Mouse (Mus musculus) lung, embryonic 16.5 days (tissue): ENCODE results near the gene C8g. TPM values are rescaled to one million over a fixed set of nuclear protein-coding genes. Genes with fewer than 3 reads are reported as not detected.
A peak's percentile ranks its signal among the peaks of the same experiment; 100 is the strongest.

Source experiments
- ATAC-seq: fragments of 200-750 bp; cut with Nextera tagmentation; 2 replicates; pipeline ENCODE4 v1.8.0; 2017; ENCODE audit warnings: low read depth, mild to moderate bottlenecking, moderate library complexity
- H3K27ac ChIP-seq: fragments of 300-500 bp; sonication (generic); 2 replicates; pipeline ENCODE4 v1.5.1; 2014; ENCODE audit warnings: mild to moderate bottlenecking, control low read depth, low read length
- H3K27me3 ChIP-seq: fragments of 300-500 bp; sonication (generic); 2 replicates; pipeline ENCODE4 v1.6.1; 2014; ENCODE audit warnings: low read depth, low read length, mixed read lengths; ENCODE audit not compliant: control insufficient read depth, insufficient read depth
- H3K36me3 ChIP-seq: fragments of 300-500 bp; sonication (generic); 2 replicates; pipeline ENCODE4 v1.6.1; 2014; ENCODE audit warnings: low read length; ENCODE audit not compliant: control insufficient read depth, insufficient read depth
- H3K4me1 ChIP-seq: fragments of 300-500 bp; sonication (generic); replicated peaks from 2 replicates; pipeline ENCODE4 v1.6.1; 2014; ENCODE audit warnings: low read length, mixed read lengths; ENCODE audit not compliant: control insufficient read depth, insufficient read depth
- H3K4me2 ChIP-seq: fragments of 300-500 bp; sonication (generic); 2 replicates; pipeline ENCODE4 v1.6.1; 2014; ENCODE audit warnings: low read depth, low read length, control low read depth
- H3K4me3 ChIP-seq: fragments of 300-500 bp; sonication (generic); 2 replicates; pipeline ENCODE4 v1.5.1; 2014; ENCODE audit warnings: mild to moderate bottlenecking, low read length, control low read depth
- H3K9ac ChIP-seq: fragments of 300-500 bp; sonication (generic); 2 replicates; pipeline ENCODE4 v1.6.1; 2014; ENCODE audit warnings: low read length, control low read depth
- H3K9me3 ChIP-seq: fragments of 300-500 bp; sonication (generic); 2 replicates; pipeline ENCODE4 v1.6.1; 2016; ENCODE audit warnings: low read length; ENCODE audit not compliant: control insufficient read depth
- WGBS: fragments of 180-500 bp; shearing (Covaris S2); extraction: QIAGEN DNeasy Blood & Tissue Kit; methylation state at CpG from one replicate; pipeline ENCODE4 v1.1.7; 2014; 5-methylcytosine and 5-hydroxymethylcytosine counted together
- polyA plus RNA-seq: library from polyadenylated mRNA; unstranded; fragments of >200 nt; fragmentation: Nextera tagmentation; extraction: Ambion mirVana; gene quantifications from 2 replicates; pipeline ENCODE4 v1.2.1, GENCODE M21; 2015

C8g gene
- polyA plus RNA-seq, 1 experiment from 2014 or later, result 6.5 TPM

- Histone ChIP-seq H3K4me3 (no peak overlapping the region), H3K36me3 (peaks cover 18% of the 10 kb centered on the region), H3K27ac (no peak overlapping the region), H3K9ac (no peak overlapping the region), H3K4me2 (no peak overlapping the region), H3K27me3 (no peaks in the 10 kb centered on the region), H3K4me1 (no peaks in the 10 kb centered on the region), H3K9me3 (no peaks in the 10 kb centered on the region)
- WGBS, result 70% methylated on average over 8 of the region's 8 CpGs
- no peak for ATAC-seq
These were observed 35.0 kb upstream of the C8g start for GRCm38 (mm10) chr2:25536531-25536930.

GRCm38 (mm10) chr2:25534866-25535182 lies 33.3 kb upstream of the C8g start:
- Histone ChIP-seq H3K4me2 (no peak overlapping the region), H3K4me1 (no peaks in the 10 kb centered on the region), H3K27ac (no peak overlapping the region), H3K9ac (no peak overlapping the region), H3K36me3 (peaks cover 25% of the 10 kb centered on the region), H3K9me3 (no peaks in the 10 kb centered on the region), H3K4me3 (no peak overlapping the region), H3K27me3 (no peaks in the 10 kb centered on the region)
- 88% methylated on average over 2 of the region's 2 CpGs for WGBS
- no peak for ATAC-seq

GRCm38 (mm10) chr2:25534178-25534865 lies 32.8 kb upstream of the C8g start:
- Histone ChIP-seq H3K4me2 (no peak overlapping the region), H3K36me3 (peaks cover 30% of the 10 kb centered on the region), H3K27me3 (no peaks in the 10 kb centered on the region), H3K4me3 (no peak overlapping the region), H3K27ac (no peak overlapping the region), H3K9me3 (no peaks in the 10 kb centered on the region), H3K9ac (no peak overlapping the region), H3K4me1 (no peaks in the 10 kb centered on the region)
- 81% methylated on average over 3 of the region's 3 CpGs for WGBS
- ATAC-seq, result no peak

GRCm38 (mm10) chr2:25533707-25534106 lies 32.2 kb upstream of the C8g start:
- Histone ChIP-seq H3K27ac (no peak overlapping the region), H3K4me1 (no peaks in the 10 kb centered on the region), H3K9ac (no peak overlapping the region), H3K4me2 (no peak overlapping the region), H3K4me3 (no peak overlapping the region), H3K27me3 (no peaks in the 10 kb centered on the region), H3K36me3 (peaks cover 36% of the 10 kb centered on the region), H3K9me3 (no peaks in the 10 kb centered on the region)
- no peak for ATAC-seq
- 97% methylated on average over 2 of the region's 2 CpGs for WGBS

GRCm38 (mm10) chr2:25526510-25527302 lies 25.2 kb upstream of the C8g start:
- H3K9ac ChIP-seq, result no peak overlapping the region
- H3K4me1 ChIP-seq, result no peaks in the 10 kb centered on the region
- WGBS, result 81% methylated on average over 9 of the region's 9 CpGs
- peaks cover 69% of the 10 kb centered on the region for H3K36me3 ChIP-seq
- no peak for ATAC-seq
- H3K27me3 ChIP-seq, result no peaks in the 10 kb centered on the region
- no peak overlapping the region for H3K4me2 ChIP-seq
- H3K27ac ChIP-seq, result no peak overlapping the region
- H3K9me3 ChIP-seq, result no peaks in the 10 kb centered on the region
- H3K4me3 ChIP-seq, result no peak overlapping the region

- no peak overlapping the region for H3K9ac ChIP-seq
- H3K9me3 ChIP-seq, result no peaks in the 10 kb centered on the region
- no peak for ATAC-seq
- no peaks in the 10 kb centered on the region for H3K27me3 ChIP-seq
- no peak overlapping the region for H3K27ac ChIP-seq
- H3K4me3 ChIP-seq, result no peak overlapping the region
- 62% methylated on average over 3 of the region's 3 CpGs for WGBS
- peaks cover 2% of the 10 kb centered on the region; the same call in 1 of the 2 replicates for H3K36me3 ChIP-seq
- no peak overlapping the region for H3K4me2 ChIP-seq
- H3K4me1 ChIP-seq, result no peaks in the 10 kb centered on the region
These were observed 8.4 kb upstream of the C8g start for GRCm38 (mm10) chr2:25509912-25510311.

- no peak overlapping the region for H3K4me3 ChIP-seq
- no peaks in the 10 kb centered on the region for H3K27me3 ChIP-seq
- peaks cover under 1% of the 10 kb centered on the region; the same call in 1 of the 2 replicates for H3K4me1 ChIP-seq
- H3K9ac ChIP-seq, result no peak overlapping the region
- no peak overlapping the region for H3K4me2 ChIP-seq
- no peaks in the 10 kb centered on the region for H3K9me3 ChIP-seq
- peaks cover 16% of the 10 kb centered on the region for H3K36me3 ChIP-seq
- WGBS, result 23% methylated on average over 5 of the region's 5 CpGs
- H3K27ac ChIP-seq, result no peak overlapping the region
- ATAC-seq, result peak; percentile 59; the same call in 1 of the 2 replicates
These were observed 5.4 kb upstream of the C8g start for GRCm38 (mm10) chr2:25506964-25507363.

- H3K36me3 ChIP-seq, result peaks cover 16% of the 10 kb centered on the region
- 90% methylated on average over 4 of the region's 4 CpGs for WGBS
- no peaks in the 10 kb centered on the region for H3K9me3 ChIP-seq
- no peaks in the 10 kb centered on the region for H3K27me3 ChIP-seq
- H3K4me2 ChIP-seq, result no peak overlapping the region
- no peak overlapping the region for H3K4me3 ChIP-seq
- no peak for ATAC-seq
- peaks cover 8% of the 10 kb centered on the region for H3K4me1 ChIP-seq
- no peak overlapping the region for H3K27ac ChIP-seq
- no peak overlapping the region for H3K9ac ChIP-seq
These were observed 4.3 kb upstream of the C8g start for GRCm38 (mm10) chr2:25505860-25506259.

DNA sequence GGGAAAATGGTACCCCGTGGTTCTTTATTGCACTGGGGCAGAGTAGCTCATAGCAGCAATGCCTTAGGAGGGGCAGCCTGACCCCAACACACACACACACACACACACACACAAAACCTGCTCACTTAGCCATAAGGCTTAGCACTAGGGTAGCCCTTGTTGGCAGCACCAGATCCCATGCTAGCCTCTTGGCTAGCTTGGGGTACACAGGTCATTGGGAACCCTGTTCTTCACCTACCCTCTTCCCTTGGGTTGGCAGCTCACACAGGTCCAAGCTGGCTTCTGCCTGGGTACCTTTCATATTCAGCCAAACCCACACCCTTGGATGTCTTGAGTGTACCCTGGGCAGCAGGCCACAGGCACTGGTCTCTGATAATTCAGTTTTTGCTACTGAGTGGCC lies 3.5 kb upstream of the C8g start:
- H3K27me3 ChIP-seq, result no peaks in the 10 kb centered on the region
- WGBS, result 91% methylated on average over 1 of the region's 1 CpGs
- H3K9ac ChIP-seq, result no peak overlapping the region
- no peak overlapping the region for H3K4me3 ChIP-seq
- no peak for ATAC-seq
- H3K4me1 ChIP-seq, result peaks cover 11% of the 10 kb centered on the region
- no peak overlapping the region for H3K27ac ChIP-seq
- H3K9me3 ChIP-seq, result no peaks in the 10 kb centered on the region
- H3K36me3 ChIP-seq, result peaks cover 16% of the 10 kb centered on the region
- H3K4me2 ChIP-seq, result no peak overlapping the region
